Mouse (Mus musculus): Measurements from ENCODE around the gene Fam126a. TPM values are rescaled to one million over a fixed set of nuclear protein-coding genes. Genes with fewer than 3 reads are reported as not detected.
A peak's percentile ranks its signal among the peaks of the same experiment; 100 is the strongest.

Fam126a gene
- 32.6 and 37.9 TPM in 2 replicates for total RNA-seq (2017)

DNA sequence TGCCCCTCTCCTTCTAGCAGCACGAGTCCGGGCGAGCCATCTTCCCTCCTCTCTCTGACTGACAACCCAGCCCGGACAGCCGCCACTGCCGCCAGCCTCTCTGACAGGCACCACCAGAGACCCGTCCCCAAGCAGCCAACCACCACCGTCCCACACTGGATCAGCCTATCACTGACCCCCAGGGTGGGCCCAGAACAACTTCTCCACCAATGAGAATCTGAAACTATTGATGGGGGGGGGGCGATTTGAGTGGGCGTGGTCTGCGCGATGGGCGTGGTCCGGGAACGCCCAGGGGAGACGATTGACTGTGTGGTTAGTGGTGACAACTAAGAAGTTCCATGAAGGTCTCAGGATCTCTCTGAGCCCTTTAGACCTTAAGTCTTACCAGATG is at the start of gene Fam126a:
Gene Fam126a (minus strand): TSS at position 112 of the 391 bp plus-strand sequence.
- ATAC-seq (replicated peaks; ENCODE audit: low read depth, poor library complexity, severe bottlenecking), result peak; percentile 96

DNA sequence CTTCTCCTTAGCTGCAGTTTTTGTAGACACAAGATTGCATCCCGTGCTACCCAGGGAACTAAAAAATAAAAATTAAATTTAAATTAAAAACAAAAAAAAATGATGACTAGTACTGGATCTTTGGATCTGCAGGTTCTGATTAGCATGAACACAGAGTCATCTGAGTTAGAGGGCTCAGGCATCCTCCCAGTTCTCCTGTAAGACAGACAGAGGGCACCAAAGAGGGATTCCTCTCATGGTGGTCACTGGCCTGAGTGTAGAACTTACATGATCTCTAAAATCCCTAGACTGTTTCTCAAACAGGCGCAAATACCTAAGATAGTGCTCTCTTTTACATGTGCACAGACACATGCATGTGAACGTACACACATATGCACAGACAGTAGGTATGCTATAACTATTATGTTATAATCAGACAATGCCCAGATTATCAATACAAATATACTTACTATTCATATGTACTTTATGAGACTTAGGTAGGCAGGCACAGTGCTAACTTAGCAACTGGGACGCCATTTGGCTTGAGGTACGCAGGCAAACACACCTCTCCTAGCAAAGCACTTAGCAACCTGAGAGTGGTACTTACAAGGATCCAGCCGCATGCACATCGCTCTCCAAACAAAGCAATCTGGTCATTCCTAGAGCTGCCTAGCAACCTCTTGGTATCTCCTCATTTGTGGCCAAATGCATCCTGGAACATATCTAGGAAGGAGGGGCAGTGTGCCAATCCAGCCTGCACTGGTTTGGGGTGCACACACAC is 48.1 kb upstream of the Fam126a start:
- ATAC-seq (replicated peaks; ENCODE audit: low read depth, poor library complexity, severe bottlenecking), result no peak

- ATAC-seq (replicated peaks; ENCODE audit: low read depth, poor library complexity, severe bottlenecking), result no peak
These were observed 47.3 kb upstream of the Fam126a start for GRCm38 (mm10) chr5:24077739-24078306.

GRCm38 (mm10) chr5:24076986-24077718 is 46.7 kb upstream of the Fam126a start:
- ATAC-seq (replicated peaks; ENCODE audit: low read depth, poor library complexity, severe bottlenecking), result peak; percentile 96

DNA sequence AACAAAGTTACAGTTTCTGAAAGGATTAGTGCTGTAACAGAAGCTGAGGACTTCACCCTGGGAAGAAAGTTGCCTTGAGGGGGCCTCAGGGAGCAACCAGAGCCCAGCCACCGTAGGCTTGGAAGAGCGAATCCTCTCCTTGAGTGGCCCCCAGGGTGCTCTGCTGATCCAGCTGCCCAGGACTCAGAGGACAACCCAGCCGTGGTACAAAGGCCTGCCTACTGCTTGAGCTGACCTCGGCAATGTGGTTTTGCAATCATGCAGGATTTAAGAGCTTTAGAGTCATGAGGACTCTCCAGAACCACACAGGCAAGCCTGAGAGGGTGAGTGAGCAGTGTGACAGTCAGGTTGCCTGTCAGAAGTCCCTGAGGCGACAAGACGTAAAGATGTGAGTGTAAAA is 41.5 kb upstream of the Fam126a start:
- ATAC-seq (replicated peaks; ENCODE audit: low read depth, poor library complexity, severe bottlenecking), result no peak

DNA sequence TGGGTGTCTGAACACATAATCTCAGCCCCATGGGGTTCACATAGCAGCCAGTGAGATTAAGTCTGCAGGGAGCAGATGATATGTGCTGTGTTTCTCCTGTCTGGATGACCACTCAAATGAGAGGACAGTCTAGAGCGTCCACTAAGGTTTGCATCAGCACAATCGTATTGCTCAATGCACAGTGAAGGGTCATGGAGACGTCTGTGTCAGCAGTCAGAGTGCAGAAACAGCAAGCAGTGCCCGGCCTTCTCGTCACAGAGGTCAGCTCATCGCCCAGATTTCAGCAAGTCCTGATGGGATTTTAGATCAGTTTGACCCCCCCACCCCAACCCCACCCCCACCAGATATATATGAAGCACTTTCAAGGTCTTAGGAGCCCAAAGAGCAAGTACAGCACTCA is 38.5 kb upstream of the Fam126a start:
- no peak for ATAC-seq (replicated peaks; ENCODE audit: low read depth, poor library complexity, severe bottlenecking)

GRCm38 (mm10) chr5:24063545-24063944 is 33.1 kb upstream of the Fam126a start:
- no peak for ATAC-seq (replicated peaks; ENCODE audit: low read depth, poor library complexity, severe bottlenecking)

DNA sequence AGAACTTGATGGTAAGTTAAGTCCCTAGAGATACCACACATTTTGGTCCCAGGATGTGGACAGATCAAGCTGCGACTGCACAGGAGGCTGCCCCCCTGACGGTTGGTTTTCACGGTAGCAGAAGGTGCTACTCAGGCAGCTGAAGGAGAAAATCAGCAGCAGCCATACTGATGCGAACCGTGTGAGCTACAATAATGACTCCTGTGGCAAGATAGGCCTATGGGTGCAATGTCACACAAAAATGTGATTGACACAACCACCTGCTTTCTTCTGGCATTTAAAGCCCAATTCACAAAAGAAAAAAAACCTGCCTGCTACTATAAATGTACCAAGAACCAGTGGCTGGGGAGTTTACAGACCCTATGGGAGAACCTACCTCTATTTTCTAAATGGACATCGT is 32.5 kb upstream of the Fam126a start:
- no peak for ATAC-seq (replicated peaks; ENCODE audit: low read depth, poor library complexity, severe bottlenecking)

DNA sequence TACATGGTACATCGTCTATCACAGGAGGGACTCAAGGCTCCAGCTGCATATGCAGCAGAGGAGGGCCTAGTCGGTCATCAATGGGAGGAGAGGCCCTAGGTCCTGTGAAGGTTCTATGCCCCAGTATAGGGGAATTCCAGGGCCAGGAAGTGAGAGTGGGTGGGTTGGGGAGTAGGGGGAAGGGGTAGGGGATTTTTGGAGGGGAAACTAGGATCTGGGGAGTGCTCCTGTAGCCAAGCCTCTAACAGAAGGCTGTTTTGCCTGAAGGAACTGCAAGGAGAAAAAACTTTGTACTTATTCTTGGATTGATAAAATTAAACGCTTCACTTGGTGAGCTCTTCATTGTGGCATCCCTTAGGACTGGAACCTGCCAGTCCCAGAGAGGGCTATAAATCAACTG is 30.5 kb upstream of the Fam126a start:
- ATAC-seq (replicated peaks; ENCODE audit: low read depth, poor library complexity, severe bottlenecking), result no peak

GRCm38 (mm10) chr5:24057592-24057991 is 27.1 kb upstream of the Fam126a start:
- no peak for ATAC-seq (replicated peaks; ENCODE audit: low read depth, poor library complexity, severe bottlenecking)

- no peak for ATAC-seq (replicated peaks; ENCODE audit: low read depth, poor library complexity, severe bottlenecking)
These were observed 26.4 kb upstream of the Fam126a start for GRCm38 (mm10) chr5:24056865-24057264.

- ATAC-seq (replicated peaks; ENCODE audit: low read depth, poor library complexity, severe bottlenecking), result no peak
These were observed 23.9 kb upstream of the Fam126a start for GRCm38 (mm10) chr5:24054382-24054781.

- peak; percentile 87 for ATAC-seq (replicated peaks; ENCODE audit: low read depth, poor library complexity, severe bottlenecking)
These were observed 23.0 kb upstream of the Fam126a start for GRCm38 (mm10) chr5:24053245-24054190.

DNA sequence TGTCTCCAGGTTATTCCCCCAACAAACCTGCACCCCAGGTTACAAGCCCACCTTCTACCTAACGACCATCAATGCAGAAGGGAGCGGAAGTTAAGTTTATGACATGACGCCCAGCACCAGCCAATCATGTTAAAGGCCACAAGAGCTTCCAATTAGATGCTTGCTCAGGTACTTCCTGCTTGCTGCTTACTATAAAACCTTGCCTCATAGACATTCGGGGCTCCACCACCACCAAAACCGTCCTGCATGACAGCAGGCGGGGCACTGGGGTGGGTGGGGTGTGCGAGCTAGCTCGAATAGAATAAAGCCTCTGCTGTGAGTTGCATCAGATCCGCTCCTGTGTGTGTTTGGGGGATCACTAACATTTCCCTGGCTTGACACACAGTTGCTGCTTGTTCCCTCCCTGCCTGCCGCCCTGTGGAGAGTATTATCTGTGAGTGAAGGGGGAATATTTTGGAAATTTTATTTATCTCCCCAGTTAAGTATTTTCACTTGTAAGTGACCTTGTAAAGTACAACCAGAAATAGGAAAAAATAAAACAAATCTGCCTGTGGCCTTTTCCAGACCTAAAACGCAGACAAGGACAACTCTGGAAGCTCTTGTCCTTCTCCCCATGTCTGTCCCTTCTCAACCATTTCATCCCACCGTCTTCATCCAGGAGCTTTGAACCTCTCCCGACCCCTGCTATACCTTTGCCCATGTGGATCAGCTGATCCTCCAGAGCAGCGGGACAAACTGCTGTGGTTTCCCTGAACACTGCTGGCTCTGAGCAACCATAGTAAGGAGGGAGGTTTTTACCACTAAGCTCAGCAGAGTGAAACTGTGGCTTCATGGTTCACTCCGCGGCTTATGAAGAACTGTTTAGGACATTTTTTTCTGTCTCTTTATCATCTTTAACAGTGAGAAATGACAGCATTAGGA is 21.5 kb upstream of the Fam126a start:
- 0 out of 2 replicates have a peak, but pooled peaks have one; percentile 12 for ATAC-seq (replicated peaks; ENCODE audit: low read depth, poor library complexity, severe bottlenecking)

- ATAC-seq (replicated peaks; ENCODE audit: low read depth, poor library complexity, severe bottlenecking), result no peak
These were observed 17.3 kb upstream of the Fam126a start for GRCm38 (mm10) chr5:24047821-24048220.

- ATAC-seq (replicated peaks; ENCODE audit: low read depth, poor library complexity, severe bottlenecking), result no peak
These were observed 16.5 kb upstream of the Fam126a start for GRCm38 (mm10) chr5:24047001-24047400.

DNA sequence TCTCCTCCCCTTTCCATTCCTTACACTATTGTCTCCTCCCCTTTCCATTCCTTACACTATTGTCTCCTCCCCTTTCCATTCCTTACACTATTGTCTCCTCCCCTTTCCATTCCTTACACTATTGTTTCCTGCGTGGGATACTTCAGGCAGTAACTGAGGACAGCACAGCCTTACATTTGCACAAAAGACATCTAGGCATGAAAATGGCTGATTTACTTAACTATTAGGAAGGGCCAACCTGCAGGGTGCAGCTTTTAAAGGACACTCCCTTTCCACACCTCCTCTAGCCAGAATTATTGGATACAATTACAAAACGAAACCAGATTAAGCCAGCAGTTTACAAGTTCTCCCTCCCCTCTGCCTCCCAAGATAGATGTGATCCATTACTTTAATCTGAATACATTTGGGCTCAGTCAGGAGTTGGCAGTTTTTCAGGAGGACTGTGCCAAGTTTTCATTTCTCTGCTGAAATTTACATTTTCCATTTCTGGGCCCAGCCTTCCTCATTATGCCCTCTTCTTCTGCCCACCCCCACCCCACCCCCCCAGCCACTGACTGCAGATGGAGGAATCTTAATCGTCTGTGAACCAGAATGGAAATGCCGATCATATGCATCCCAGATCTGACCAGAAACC is 15.6 kb upstream of the Fam126a start:
- ATAC-seq (replicated peaks; ENCODE audit: low read depth, poor library complexity, severe bottlenecking), result no peak

DNA sequence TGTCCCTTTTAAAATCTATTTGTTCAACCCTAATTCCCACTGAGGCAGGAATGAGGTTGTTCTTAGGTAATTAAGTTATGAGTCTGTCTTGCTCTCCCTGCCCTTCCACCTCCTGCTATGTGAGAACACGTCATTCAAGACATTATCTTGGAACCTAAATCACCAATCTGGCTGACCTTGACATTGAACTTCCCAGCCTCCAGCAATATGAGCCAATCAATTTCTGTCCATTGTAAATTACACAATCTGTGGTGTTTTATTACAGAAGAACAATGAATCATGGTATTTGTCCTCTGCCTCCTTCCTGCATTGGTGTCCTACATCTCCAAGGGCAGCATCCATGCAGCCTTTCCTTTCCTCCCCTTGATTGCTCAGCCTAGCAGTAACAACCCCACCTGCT is 13.9 kb upstream of the Fam126a start:
- ATAC-seq (replicated peaks; ENCODE audit: low read depth, poor library complexity, severe bottlenecking), result no peak

GRCm38 (mm10) chr5:24043367-24043766 is 12.9 kb upstream of the Fam126a start:
- no peak for ATAC-seq (replicated peaks; ENCODE audit: low read depth, poor library complexity, severe bottlenecking)
